Mouse (Mus musculus): ENCODE data around the gene Scnm1. TPM values are rescaled to one million over a fixed set of nuclear protein-coding genes. Genes with fewer than 3 reads are reported as not detected.
A peak's percentile ranks its signal among the peaks of the same experiment; 100 is the strongest.

The Scnm1 gene
- 90.1 and 93.1 TPM in 2 replicates for polyA plus RNA-seq (2015; fragmentation: Nextera tagmentation; extraction: Ambion mirVana)

GRCm38 (mm10) chr3:95133680-95134101, at the start of gene Scnm1, which contains the start of gene Lysmd1:
Gene Scnm1, minus strand, starts transcription at chr3:95134011.
Gene Lysmd1, plus strand, starts transcription at chr3:95134088.
- Histone ChIP-seq H3K4me2 (ENCODE audit: low read length) (peak within 1 kb of the TSS; percentile 97), H3K9me3 (ENCODE audit: control insufficient read depth, low read length) (no peaks in the 10 kb centered on the region), H3K27ac (ENCODE audit: low read length) (peak within 1 kb of the TSS; percentile 79), H3K4me1 (replicated peaks; ENCODE audit: control insufficient read depth, insufficient read depth, low read length) (peaks cover 19% of the 10 kb centered on the region), H3K36me3 (ENCODE audit: control insufficient read depth, insufficient read depth) (no peaks in the 10 kb centered on the region), H3K9ac (replicated peaks; ENCODE audit: low read depth, low read length) (peak within 1 kb of the TSS; percentile 70), H3K4me3 (replicated peaks; ENCODE audit: low read length) (peak within 1 kb of the TSS; percentile 79), H3K27me3 (replicated peaks; ENCODE audit: control insufficient read depth, insufficient read depth, low read length) (no peaks in the 10 kb centered on the region)
- ATAC-seq, result peak; percentile 98
- under 1% methylated on average over 20 of the region's 20 CpGs for WGBS

DNA sequence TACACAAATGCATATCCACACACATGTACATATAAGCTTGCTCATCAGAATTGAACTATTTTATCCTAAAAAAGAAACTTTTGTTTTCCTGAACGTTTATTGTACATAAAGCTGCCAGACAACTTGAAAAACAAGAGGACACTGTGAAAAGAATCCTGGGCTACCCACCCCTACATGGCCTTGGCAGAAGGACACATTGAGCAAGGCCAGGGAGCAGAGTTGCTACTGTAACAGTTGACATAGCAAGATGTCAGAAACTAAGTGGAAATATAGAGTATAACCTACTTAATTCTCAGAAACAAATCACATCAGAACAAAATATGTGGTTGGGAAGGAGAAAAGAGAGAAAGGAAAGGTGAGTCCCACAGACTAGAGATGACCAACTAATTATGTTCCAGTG, 48.0 kb upstream of the Scnm1 start:
- Histone ChIP-seq H3K36me3 (ENCODE audit: control insufficient read depth, insufficient read depth) (no peaks in the 10 kb centered on the region; the same call in 1 of the 2 replicates), H3K9me3 (ENCODE audit: control insufficient read depth, low read length) (no peaks in the 10 kb centered on the region), H3K27me3 (replicated peaks; ENCODE audit: control insufficient read depth, insufficient read depth, low read length) (no peaks in the 10 kb centered on the region), H3K27ac (ENCODE audit: low read length) (no peak overlapping the region), H3K4me2 (ENCODE audit: low read length) (no peak overlapping the region), H3K9ac (replicated peaks; ENCODE audit: low read depth, low read length) (no peak overlapping the region), H3K4me3 (replicated peaks; ENCODE audit: low read length) (no peak overlapping the region), H3K4me1 (replicated peaks; ENCODE audit: control insufficient read depth, insufficient read depth, low read length) (no peaks in the 10 kb centered on the region)
- no peak for ATAC-seq
- WGBS, result 60% methylated on average over 1 of the region's 1 CpGs

DNA sequence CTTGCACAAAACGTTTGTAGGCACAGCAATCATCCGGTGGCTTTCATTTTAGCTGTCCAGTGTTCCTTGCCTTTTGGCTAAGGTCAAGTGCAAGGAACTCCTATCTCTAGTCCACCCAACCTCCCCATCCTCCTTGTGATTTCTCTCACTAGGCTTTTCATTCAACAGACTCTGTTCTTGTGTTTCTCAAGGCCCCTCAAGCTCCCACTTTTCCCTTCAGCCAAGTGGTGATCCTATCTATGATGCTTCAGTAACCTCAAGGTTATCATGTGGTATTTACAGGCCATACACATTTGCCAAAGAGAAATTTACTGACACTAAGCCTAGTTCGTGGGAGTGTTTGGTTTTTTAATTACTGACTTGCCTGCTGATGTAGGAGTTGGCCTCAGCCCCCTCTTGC, 46.1 kb upstream of the Scnm1 start:
- Histone ChIP-seq H3K4me1 (replicated peaks; ENCODE audit: control insufficient read depth, insufficient read depth, low read length) (no peaks in the 10 kb centered on the region), H3K36me3 (ENCODE audit: control insufficient read depth, insufficient read depth) (no peaks in the 10 kb centered on the region; the same call in 1 of the 2 replicates), H3K9me3 (ENCODE audit: control insufficient read depth, low read length) (no peaks in the 10 kb centered on the region), H3K4me2 (ENCODE audit: low read length) (no peak overlapping the region), H3K27ac (ENCODE audit: low read length) (no peak overlapping the region), H3K9ac (replicated peaks; ENCODE audit: low read depth, low read length) (no peak overlapping the region), H3K27me3 (replicated peaks; ENCODE audit: control insufficient read depth, insufficient read depth, low read length) (no peaks in the 10 kb centered on the region), H3K4me3 (replicated peaks; ENCODE audit: low read length) (no peak overlapping the region)
- no peak for ATAC-seq
- WGBS, result 77% methylated on average over 3 of the region's 3 CpGs

GRCm38 (mm10) chr3:95178948-95179347, 45.1 kb upstream of the Scnm1 start:
- 82% methylated on average over 5 of the region's 5 CpGs for WGBS
- ATAC-seq, result no peak
- no peak overlapping the region for H3K27ac ChIP-seq (ENCODE audit: low read length)
- no peaks in the 10 kb centered on the region for H3K9me3 ChIP-seq (ENCODE audit: control insufficient read depth, low read length)
- H3K36me3 ChIP-seq (ENCODE audit: control insufficient read depth, insufficient read depth), result no peaks in the 10 kb centered on the region; the same call in 1 of the 2 replicates
- H3K4me2 ChIP-seq (ENCODE audit: low read length), result no peak overlapping the region
- no peaks in the 10 kb centered on the region for H3K27me3 ChIP-seq (replicated peaks; ENCODE audit: control insufficient read depth, insufficient read depth, low read length)
- H3K4me3 ChIP-seq (replicated peaks; ENCODE audit: low read length), result no peak overlapping the region
- no peak overlapping the region for H3K9ac ChIP-seq (replicated peaks; ENCODE audit: low read depth, low read length)
- H3K4me1 ChIP-seq (replicated peaks; ENCODE audit: control insufficient read depth, insufficient read depth, low read length), result peaks cover 2% of the 10 kb centered on the region; the same call in 1 of the 2 replicates

- no peak for ATAC-seq
- H3K4me1 ChIP-seq (replicated peaks; ENCODE audit: control insufficient read depth, insufficient read depth, low read length), result peaks cover 13% of the 10 kb centered on the region
- no peaks in the 10 kb centered on the region for H3K27me3 ChIP-seq (replicated peaks; ENCODE audit: control insufficient read depth, insufficient read depth, low read length)
- H3K36me3 ChIP-seq (ENCODE audit: control insufficient read depth, insufficient read depth), result peaks cover under 1% of the 10 kb centered on the region; the same call in 1 of the 2 replicates
- H3K9ac ChIP-seq (replicated peaks; ENCODE audit: low read depth, low read length), result no peak overlapping the region
- H3K4me2 ChIP-seq (ENCODE audit: low read length), result no peak overlapping the region
- no peaks in the 10 kb centered on the region for H3K9me3 ChIP-seq (ENCODE audit: control insufficient read depth, low read length)
- no peak overlapping the region for H3K27ac ChIP-seq (ENCODE audit: low read length)
- H3K4me3 ChIP-seq (replicated peaks; ENCODE audit: low read length), result no peak overlapping the region
- 87% methylated on average over 6 of the region's 6 CpGs for WGBS
These were observed 43.8 kb upstream of the Scnm1 start for GRCm38 (mm10) chr3:95177583-95177982.

DNA sequence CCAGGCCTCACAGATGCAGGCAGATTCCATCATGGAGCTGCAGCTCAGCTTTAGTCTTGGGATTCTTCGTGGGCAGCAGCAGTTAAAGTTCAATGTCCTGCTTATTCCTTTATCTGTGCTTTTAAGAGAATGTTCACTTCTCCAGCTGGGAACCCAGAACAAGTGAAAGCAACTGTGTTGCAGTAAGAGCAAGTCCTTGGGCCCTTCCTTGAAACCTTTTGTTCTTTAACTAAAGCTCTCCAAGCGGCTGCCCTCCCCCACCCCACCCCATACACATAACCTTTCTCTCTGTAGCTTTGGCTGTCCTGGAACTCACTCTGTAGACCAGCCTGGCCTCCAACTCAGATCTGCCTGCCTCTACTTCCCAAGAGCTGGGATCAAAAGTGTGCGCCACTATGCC, 42.7 kb upstream of the Scnm1 start:
- no peaks in the 10 kb centered on the region for H3K9me3 ChIP-seq (ENCODE audit: control insufficient read depth, low read length)
- peaks cover 13% of the 10 kb centered on the region for H3K4me1 ChIP-seq (replicated peaks; ENCODE audit: control insufficient read depth, insufficient read depth, low read length)
- 47% methylated on average over 3 of the region's 3 CpGs for WGBS
- no peak overlapping the region for H3K9ac ChIP-seq (replicated peaks; ENCODE audit: low read depth, low read length)
- no peak overlapping the region for H3K4me3 ChIP-seq (replicated peaks; ENCODE audit: low read length)
- no peak overlapping the region for H3K27ac ChIP-seq (ENCODE audit: low read length)
- peaks cover 4% of the 10 kb centered on the region; the same call in 1 of the 2 replicates for H3K36me3 ChIP-seq (ENCODE audit: control insufficient read depth, insufficient read depth)
- H3K27me3 ChIP-seq (replicated peaks; ENCODE audit: control insufficient read depth, insufficient read depth, low read length), result peaks cover 6% of the 10 kb centered on the region
- no peak overlapping the region for H3K4me2 ChIP-seq (ENCODE audit: low read length)
- no peak for ATAC-seq

GRCm38 (mm10) chr3:95174011-95174592, 40.3 kb upstream of the Scnm1 start:
- H3K9ac ChIP-seq (replicated peaks; ENCODE audit: low read depth, low read length), result no peak overlapping the region
- 3% methylated on average over 16 of the region's 16 CpGs for WGBS

DNA sequence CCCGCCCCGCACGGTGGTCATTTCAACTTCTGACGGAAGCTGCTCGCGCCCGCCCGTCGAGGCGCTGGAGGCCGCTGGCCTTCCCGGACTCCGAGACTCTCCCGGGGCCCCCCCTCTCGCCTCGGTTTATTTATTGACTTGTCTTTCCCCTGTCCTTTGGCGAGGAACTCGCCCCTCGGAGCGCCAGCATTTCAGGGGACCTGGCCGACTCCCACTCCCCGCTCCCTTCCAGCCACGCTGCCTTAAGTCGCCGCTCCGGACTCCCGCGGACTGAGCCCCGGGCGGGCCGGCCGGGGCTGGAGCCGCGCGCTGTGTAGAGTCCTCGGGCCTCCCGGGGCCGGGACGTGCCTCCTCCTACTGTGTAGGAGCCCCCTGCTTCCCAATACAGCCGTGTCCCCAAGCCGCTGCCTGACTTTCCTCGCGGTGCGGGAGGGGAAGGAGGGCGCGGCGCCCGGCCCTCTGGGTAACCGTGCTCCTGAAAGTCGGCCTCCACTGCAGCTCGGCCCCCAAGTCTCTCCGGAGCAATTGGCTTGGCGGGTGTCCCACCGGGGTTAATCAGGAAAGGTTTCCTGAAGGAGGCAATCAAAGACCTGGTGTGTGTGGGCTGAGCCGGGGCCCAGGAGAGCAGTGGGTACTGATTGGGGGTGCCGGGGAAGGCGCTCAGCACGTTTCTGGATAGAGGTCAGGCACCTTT, 39.6 kb upstream of the Scnm1 start:
- H3K27me3 ChIP-seq (replicated peaks; ENCODE audit: control insufficient read depth, insufficient read depth, low read length), result peaks cover 18% of the 10 kb centered on the region
- H3K27ac ChIP-seq (ENCODE audit: low read length), result no peak overlapping the region
- no peaks in the 10 kb centered on the region for H3K9me3 ChIP-seq (ENCODE audit: control insufficient read depth, low read length)
- ATAC-seq, result peak; percentile 39; the same call in 1 of the 2 replicates
- H3K9ac ChIP-seq (replicated peaks; ENCODE audit: low read depth, low read length), result 0 out of 2 replicates have a peak overlapping the region, but pooled peaks have one; percentile 23
- H3K4me1 ChIP-seq (replicated peaks; ENCODE audit: control insufficient read depth, insufficient read depth, low read length), result peaks cover 13% of the 10 kb centered on the region
- peaks cover 27% of the 10 kb centered on the region for H3K36me3 ChIP-seq (ENCODE audit: control insufficient read depth, insufficient read depth)
- peak overlapping the region; percentile 11 for H3K4me3 ChIP-seq (replicated peaks; ENCODE audit: low read length)
- 5% methylated on average over 57 of the region's 58 CpGs for WGBS
- H3K4me2 ChIP-seq (ENCODE audit: low read length), result peak overlapping the region; percentile 23

More at GRCm38 (mm10) chr3:95174011-95174592, 40.3 kb upstream of the Scnm1 start:
- Histone ChIP-seq H3K27ac (ENCODE audit: low read length) (no peak overlapping the region), H3K4me2 (ENCODE audit: low read length) (peak overlapping the region; percentile 23; the same call in 1 of the 2 replicates), H3K9me3 (ENCODE audit: control insufficient read depth, low read length) (no peaks in the 10 kb centered on the region), H3K27me3 (replicated peaks; ENCODE audit: control insufficient read depth, insufficient read depth, low read length) (peaks cover 18% of the 10 kb centered on the region), H3K4me3 (replicated peaks; ENCODE audit: low read length) (no peak overlapping the region), H3K4me1 (replicated peaks; ENCODE audit: control insufficient read depth, insufficient read depth, low read length) (peaks cover 13% of the 10 kb centered on the region), H3K36me3 (ENCODE audit: control insufficient read depth, insufficient read depth) (peaks cover 25% of the 10 kb centered on the region)
- peak; percentile 59 for ATAC-seq

GRCm38 (mm10) chr3:95172526-95173255, 38.9 kb upstream of the Scnm1 start:
- Histone ChIP-seq H3K36me3 (ENCODE audit: control insufficient read depth, insufficient read depth) (peaks cover 27% of the 10 kb centered on the region), H3K27me3 (replicated peaks; ENCODE audit: control insufficient read depth, insufficient read depth, low read length) (peaks cover 18% of the 10 kb centered on the region), H3K9ac (replicated peaks; ENCODE audit: low read depth, low read length) (no peak overlapping the region), H3K9me3 (ENCODE audit: control insufficient read depth, low read length) (no peaks in the 10 kb centered on the region), H3K4me1 (replicated peaks; ENCODE audit: control insufficient read depth, insufficient read depth, low read length) (peaks cover 13% of the 10 kb centered on the region), H3K4me2 (ENCODE audit: low read length) (no peak overlapping the region), H3K4me3 (replicated peaks; ENCODE audit: low read length) (no peak overlapping the region), H3K27ac (ENCODE audit: low read length) (no peak overlapping the region)
- WGBS, result 16% methylated on average over 74 of the region's 84 CpGs
- no peak for ATAC-seq

All from forebrain, embryonic 16.5 days (tissue).